Mouse (Mus musculus): Measurements from ENCODE around the gene Oit3. TPM values are rescaled to one million over a fixed set of nuclear protein-coding genes. Genes with fewer than 3 reads are reported as not detected.
"Not testable (repeated sequence)": the region's sequence is repeated elsewhere in the genome, so short reads cannot be mapped to it uniquely, and the experiment has no call there.

Gene Oit3
- total RNA-seq, 2 experiments from 2014 or later: not detected

GRCm38 (mm10) chr10:59435746-59436145, 5.8 kb downstream of the Oit3 start:
- ATAC-seq (replicated peaks; ENCODE audit: low FRiP score, low TSS enrichment, poor library complexity, severe bottlenecking): no peak

DNA sequence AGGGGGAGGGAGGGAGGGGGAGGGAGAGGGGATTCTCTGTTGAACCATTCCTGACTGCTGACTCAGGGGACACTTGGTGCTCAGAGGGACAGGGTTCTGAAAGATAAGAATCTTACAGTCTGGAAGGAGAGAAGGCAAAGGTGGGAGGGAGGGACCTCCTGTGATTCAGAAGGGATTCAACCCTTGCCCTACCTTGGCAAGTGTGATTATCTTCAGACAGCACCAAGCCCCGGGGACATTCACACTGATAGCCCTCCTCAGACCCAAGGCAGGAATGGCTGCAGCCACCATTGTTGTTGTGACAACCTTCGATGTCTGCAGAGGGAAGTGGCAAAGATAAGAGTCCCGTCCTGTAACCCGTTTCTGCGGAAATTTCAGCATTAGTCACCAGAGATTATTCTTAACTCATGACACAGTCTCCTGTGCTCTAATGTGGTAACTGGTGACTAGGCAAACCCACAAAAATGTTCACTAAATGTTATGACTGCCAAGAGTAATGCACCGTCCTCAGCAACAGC, 10.8 kb downstream of the Oit3 start:
- ATAC-seq (replicated peaks; ENCODE audit: low FRiP score, low TSS enrichment, poor library complexity, severe bottlenecking): peak; percentile 89

DNA sequence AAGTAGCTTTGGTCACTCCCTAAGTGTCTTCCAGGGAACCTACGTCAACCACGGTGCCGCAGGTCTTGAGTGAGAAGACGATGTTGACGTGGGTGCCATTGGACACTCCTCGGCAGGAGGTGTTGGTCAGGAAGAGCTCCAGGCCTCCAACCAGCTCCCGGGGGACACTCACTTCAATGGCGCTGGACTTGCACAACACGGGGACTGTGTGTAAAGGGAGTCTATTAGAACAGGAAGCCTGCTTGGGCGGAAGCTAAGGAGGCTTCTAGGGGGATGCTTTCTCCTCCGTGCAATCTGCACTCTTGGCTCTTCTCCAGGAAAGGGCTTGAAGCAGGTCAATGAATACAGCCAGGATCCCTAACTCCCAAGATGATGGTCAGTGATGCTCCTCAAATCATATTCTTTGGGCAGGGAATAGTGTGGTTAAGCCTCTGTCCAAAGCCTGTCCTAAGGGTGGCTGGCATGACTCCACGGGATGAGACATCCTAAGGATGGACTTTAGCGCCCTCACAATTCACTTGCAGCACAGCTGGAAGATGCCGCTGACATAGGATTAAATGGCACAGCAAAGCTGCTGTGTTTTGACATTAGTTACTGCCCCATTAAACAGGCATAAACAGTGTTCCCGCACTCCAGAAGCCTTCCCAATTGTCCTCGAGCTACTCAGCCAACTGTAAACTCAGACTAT, 12.0 kb downstream of the Oit3 start:
- ATAC-seq (replicated peaks; ENCODE audit: low FRiP score, low TSS enrichment, poor library complexity, severe bottlenecking): no peak

- ATAC-seq (replicated peaks; ENCODE audit: low FRiP score, low TSS enrichment, poor library complexity, severe bottlenecking): no peak
Observed at GRCm38 (mm10) chr10:59426371-59426770, 15.2 kb downstream of the Oit3 start.

- ATAC-seq (replicated peaks; ENCODE audit: low FRiP score, low TSS enrichment, poor library complexity, severe bottlenecking): no peak
Observed at GRCm38 (mm10) chr10:59425369-59425768, 16.2 kb downstream of the Oit3 start.

DNA sequence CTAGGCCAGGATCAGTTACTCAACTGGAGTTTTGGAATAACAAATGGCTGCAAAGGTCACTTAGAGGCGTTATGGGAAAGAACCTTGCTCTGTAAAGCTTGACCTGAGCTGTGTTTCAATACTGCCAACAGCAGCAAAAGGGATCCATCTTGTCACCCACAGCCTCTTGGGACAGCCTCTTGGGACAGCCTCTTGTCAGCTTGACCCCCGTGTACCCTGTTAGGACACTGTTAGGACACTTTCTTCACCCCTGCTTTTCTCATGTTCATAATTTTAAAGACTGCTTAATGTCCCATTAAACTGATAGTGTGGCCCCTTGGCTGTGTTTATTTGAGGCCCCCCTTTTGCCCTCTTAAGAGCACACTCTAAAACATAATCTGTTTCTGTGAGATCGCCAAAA, 17.1 kb downstream of the Oit3 start:
- ATAC-seq (replicated peaks; ENCODE audit: low FRiP score, low TSS enrichment, poor library complexity, severe bottlenecking): no peak

DNA sequence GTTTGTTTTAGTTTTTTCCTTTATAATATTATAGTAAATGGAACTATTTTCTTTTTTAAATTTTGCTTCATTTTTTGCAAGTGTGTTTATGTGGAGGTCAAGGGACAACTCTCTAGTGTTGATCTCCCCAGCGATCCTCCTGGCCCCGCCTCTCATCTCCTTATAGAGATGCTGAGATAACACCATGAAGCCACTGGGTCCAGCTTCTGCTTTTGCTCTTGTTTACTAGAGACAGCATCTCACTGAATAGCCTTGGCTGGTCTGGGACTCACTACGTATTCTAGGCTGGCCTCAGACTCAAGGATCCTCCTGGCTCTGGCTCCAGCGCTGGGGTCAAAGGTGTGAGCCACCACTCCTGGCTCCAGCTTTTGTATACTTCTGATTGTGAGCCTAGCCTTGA, 22.1 kb downstream of the Oit3 start:
- no peak for ATAC-seq (replicated peaks; ENCODE audit: low FRiP score, low TSS enrichment, poor library complexity, severe bottlenecking)

GRCm38 (mm10) chr10:59416623-59417022, 25.0 kb downstream of the Oit3 start:
- no peak for ATAC-seq (replicated peaks; ENCODE audit: low FRiP score, low TSS enrichment, poor library complexity, severe bottlenecking)

DNA sequence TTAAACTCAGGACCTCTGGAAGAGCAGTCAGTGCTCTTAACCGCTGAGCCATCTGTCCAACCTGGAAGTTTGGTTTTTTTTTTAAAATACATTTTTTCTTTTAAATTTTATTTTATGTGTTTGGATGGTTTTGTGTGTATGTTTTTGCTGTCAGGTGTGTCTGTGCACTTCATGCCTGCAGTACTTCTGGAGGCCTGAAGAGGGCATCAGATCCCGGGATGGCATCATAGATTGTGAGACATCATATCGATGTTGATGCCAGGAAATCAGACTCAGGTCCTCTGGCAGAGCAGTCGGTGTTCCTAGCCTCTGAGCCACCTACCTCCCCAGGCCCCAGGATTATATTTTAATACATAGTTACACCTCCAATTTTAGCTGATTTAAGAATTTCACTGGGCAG, 27.9 kb downstream of the Oit3 start:
- no peak for ATAC-seq (replicated peaks; ENCODE audit: low FRiP score, low TSS enrichment, poor library complexity, severe bottlenecking)

DNA sequence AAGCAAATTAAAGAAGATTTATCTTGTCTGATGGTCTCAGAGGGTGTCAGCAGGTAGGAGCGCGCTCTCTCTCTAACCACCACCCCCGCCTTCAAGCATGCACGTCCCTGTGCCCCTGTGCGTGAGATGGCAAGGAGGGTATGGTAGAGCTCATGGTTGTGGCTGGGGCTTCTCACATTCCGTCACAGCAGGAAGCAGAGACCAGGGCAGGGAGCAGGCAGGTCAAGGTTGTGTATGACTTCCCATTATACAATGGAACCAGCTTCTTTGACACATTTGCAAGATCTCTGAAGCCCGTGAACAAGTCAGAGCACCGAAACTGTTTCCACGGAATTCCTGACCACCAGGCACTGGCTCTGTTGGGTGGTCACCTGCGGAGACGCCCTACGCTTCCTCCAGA, 31.3 kb downstream of the Oit3 start:
- ATAC-seq (replicated peaks; ENCODE audit: low FRiP score, low TSS enrichment, poor library complexity, severe bottlenecking): no peak

- ATAC-seq (replicated peaks; ENCODE audit: low FRiP score, low TSS enrichment, poor library complexity, severe bottlenecking): no peak
Observed at GRCm38 (mm10) chr10:59408499-59408898, 33.1 kb downstream of the Oit3 start.

GRCm38 (mm10) chr10:59403793-59404149, 37.8 kb downstream of the Oit3 start:
- no peak for ATAC-seq (replicated peaks; ENCODE audit: low FRiP score, low TSS enrichment, poor library complexity, severe bottlenecking)

GRCm38 (mm10) chr10:59402899-59403792, 38.4 kb downstream of the Oit3 start, which contains the start of gene Pla2g12b:
TSS of gene Pla2g12b (plus strand) at chr10:59403660.
- no peak for ATAC-seq (replicated peaks; ENCODE audit: low FRiP score, low TSS enrichment, poor library complexity, severe bottlenecking)

- not testable (repeated sequence) for ATAC-seq (replicated peaks; ENCODE audit: low FRiP score, low TSS enrichment, poor library complexity, severe bottlenecking)
Observed at GRCm38 (mm10) chr10:59395461-59395860, 46.1 kb downstream of the Oit3 start, which contains the start of gene Gm10273. TSS of gene Gm10273 (plus strand) at chr10:59395632.

- no peak for ATAC-seq (replicated peaks; ENCODE audit: low FRiP score, low TSS enrichment, poor library complexity, severe bottlenecking)
Observed at GRCm38 (mm10) chr10:59391907-59392306, 49.7 kb downstream of the Oit3 start.

DNA sequence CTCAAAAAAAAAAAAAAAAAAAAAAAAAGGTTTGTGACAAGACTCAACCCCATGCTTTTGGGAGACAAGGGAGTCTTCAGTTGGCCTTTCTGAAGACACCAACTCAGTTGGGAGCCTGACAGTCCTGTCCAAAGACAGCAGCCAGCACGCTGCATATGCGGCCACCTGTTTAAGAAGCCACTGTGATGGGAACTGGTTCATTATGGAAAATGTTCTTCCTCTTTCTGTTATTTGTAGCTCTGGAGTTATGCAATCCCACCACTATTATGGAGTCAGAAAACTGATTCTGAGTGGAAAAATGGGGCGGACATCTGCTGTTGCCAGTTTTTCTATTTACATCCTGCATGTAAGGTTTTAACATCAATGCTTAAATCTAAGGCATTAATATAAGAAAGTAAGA, 51.9 kb downstream of the Oit3 start:
- ATAC-seq (replicated peaks; ENCODE audit: low FRiP score, low TSS enrichment, poor library complexity, severe bottlenecking): no peak

DNA sequence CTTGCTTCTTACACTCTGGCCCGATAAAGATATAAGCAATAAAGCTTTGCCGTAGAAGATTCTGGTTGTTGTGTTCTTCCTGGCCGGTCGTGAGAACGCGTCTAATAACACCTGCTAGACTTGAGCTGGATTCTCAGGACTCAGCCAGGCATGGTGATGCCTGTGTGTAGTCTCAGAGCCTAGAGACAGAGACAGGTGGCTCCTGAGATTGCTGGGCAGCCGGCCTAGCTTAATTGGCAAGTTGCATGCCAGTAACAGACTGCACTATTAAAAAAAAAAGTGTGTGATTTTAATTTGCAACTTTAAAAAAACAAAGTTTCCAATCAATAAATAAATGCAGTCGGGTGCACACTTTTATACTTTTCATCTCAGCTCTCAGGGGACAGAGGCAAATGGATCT, 54.6 kb downstream of the Oit3 start:
- ATAC-seq (replicated peaks; ENCODE audit: low FRiP score, low TSS enrichment, poor library complexity, severe bottlenecking): no peak

DNA sequence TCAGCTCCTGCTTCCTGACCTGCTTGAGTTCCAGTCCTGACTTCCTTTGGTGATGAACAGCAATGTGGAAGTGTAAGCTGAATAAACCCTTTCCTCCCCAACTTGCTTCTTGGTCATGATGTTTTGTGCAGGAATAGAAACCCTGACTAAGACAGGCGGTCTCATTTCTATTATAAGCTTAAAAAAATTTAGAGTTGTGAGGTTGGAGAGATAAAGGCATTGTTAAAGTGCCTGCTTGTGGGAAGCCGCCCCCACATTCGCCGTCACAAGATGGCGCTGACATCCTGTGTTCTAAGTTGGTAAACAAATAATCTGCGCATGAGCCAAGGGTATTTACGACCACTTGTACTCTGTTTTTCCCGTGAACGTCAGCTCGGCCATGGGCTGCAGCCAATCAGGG, 60.0 kb downstream of the Oit3 start:
- ATAC-seq (replicated peaks; ENCODE audit: low FRiP score, low TSS enrichment, poor library complexity, severe bottlenecking): not testable (repeated sequence)

DNA sequence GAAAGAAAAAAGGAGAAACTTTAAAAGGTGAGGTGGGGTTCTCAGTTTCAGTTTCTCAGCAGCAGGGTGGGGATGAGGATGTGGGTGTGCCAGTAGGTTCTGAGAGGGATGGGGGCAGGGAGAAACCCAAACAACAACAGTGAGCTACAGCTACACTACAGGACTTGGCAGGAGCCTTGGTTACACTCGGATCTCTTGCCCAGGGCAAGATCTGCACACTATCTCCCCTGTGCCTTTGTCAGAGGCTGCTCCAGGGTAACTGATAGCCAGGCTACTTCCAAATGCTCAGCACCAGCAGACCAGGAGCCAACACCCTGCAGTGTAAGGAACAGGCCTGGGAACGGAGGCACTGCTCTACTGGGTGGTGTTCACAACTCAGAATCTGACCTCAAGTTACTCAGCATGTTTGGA, 61.2 kb downstream of the Oit3 start:
- ATAC-seq (replicated peaks; ENCODE audit: low FRiP score, low TSS enrichment, poor library complexity, severe bottlenecking): peak; percentile 97

DNA sequence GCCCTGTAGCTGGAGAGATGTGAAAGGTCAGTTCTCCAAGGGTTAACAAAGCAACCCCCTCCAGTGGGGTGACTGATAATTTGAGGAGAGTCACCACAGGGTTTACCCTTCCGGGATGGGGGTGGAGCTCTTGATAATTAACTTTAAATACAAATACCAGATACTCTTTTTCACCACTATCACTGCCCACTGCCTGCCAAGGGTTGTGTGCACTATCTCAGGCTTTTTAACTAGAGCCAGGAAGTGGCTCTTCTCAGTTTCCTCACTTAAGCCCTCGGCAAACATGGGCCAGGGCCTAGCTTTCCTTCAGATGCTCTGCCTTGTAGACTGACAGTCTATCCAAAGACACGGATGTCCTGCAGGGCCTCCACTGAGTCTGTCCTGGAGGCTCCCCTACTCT, 61.7 kb downstream of the Oit3 start:
- ATAC-seq (replicated peaks; ENCODE audit: low FRiP score, low TSS enrichment, poor library complexity, severe bottlenecking): peak; percentile 58

- ATAC-seq (replicated peaks; ENCODE audit: low FRiP score, low TSS enrichment, poor library complexity, severe bottlenecking): no peak
Observed at GRCm38 (mm10) chr10:59378728-59379127, 62.9 kb downstream of the Oit3 start.

Data from megakaryocyte-erythroid progenitor cell, adult 5-6 weeks (primary cell).